ENCODE assay signal across 20 mouse cellular contexts in the genomic region with DNA sequence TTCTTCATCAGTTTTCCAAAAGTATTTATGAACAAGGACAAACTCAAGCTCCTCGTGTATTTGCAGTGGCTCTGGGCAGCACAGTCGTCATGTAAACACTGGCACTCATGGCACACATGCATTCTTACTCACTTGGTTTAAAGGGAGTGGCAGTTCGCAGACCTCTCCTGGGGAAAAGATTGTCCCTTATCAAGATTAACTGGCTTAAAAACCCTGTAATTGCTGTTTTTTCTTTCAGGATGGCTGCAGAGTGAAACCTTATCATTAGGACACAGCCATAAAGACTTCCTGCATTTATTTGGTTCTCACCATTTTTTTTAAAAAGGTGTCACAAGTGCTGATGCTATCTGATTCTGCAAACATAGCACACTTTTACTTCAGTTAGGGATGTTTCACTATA.
DNase-seq lines count a peak whose midpoint lies in the region; ATAC-seq and TF ChIP-seq lines count a peak whose summit lies in the region.
"Had no signal": no experiment of that assay in that cellular context is flagged by ENCODE, and none has a peak within 500 bp of the region (broad histone marks: within the 10 kb centered on the region; RNA-seq: fewer than 3 reads in every experiment).

No protein-coding gene starts in this region.

- H3K36me3 ChIP-seq in lung, postnatal 0 days (ENCODE audit: insufficient read depth, low read length): no peaks in the 10 kb centered on the region
- H3K36me3 ChIP-seq in liver, embryonic 16.5 days (ENCODE audit: control insufficient read depth, insufficient read depth): no peaks in the 10 kb centered on the region
- H3K36me3 ChIP-seq in stomach, postnatal 0 days (ENCODE audit: control insufficient read depth, insufficient read depth, low read length): no peaks in the 10 kb centered on the region
- no peaks in the 10 kb centered on the region for H3K36me3 ChIP-seq in kidney, embryonic 15.5 days
- H3K36me3 ChIP-seq: hindbrain, embryonic 10.5 days; lung, embryonic 15.5 days; midbrain, embryonic 13.5 days had no signal

- TF ChIP-seq CTCF in lung, postnatal 0 days (IDR thresholded peaks at IDR 0.05): no peak
- no peak for TF ChIP-seq CTCF in stomach, postnatal 0 days (IDR thresholded peaks at IDR 0.05; ENCODE audit: low read depth)

- H3K27ac ChIP-seq in lung, postnatal 0 days (ENCODE audit: low read length): no peak overlapping the region
- H3K27ac ChIP-seq in liver, embryonic 16.5 days (ENCODE audit: low read length): no peak overlapping the region
- no peak overlapping the region for H3K27ac ChIP-seq in stomach, postnatal 0 days (replicated peaks)
- H3K27ac ChIP-seq in kidney, embryonic 15.5 days: no peak overlapping the region
- H3K27ac ChIP-seq: hindbrain, embryonic 10.5 days; lung, embryonic 15.5 days; macrophage; midbrain, embryonic 13.5 days had no signal

- H3K4me1 ChIP-seq in lung, postnatal 0 days (ENCODE audit: insufficient read depth, low read depth, low read length): no peaks in the 10 kb centered on the region
- no peaks in the 10 kb centered on the region for H3K4me1 ChIP-seq in liver, embryonic 16.5 days (ENCODE audit: control insufficient read depth, low read depth, low read length)
- H3K4me1 ChIP-seq in stomach, postnatal 0 days (replicated peaks; ENCODE audit: control insufficient read depth, insufficient read depth): no peaks in the 10 kb centered on the region
- H3K4me1 ChIP-seq in kidney, embryonic 15.5 days: no peaks in the 10 kb centered on the region
- H3K4me1 ChIP-seq: hindbrain, embryonic 10.5 days; lung, embryonic 15.5 days; midbrain, embryonic 13.5 days had no signal

- 25% methylated on average over 3 of the region's 3 CpGs for WGBS in lung, postnatal 0 days
- WGBS in liver, embryonic 16.5 days (ENCODE audit: insufficient replicate concordance): 23% methylated on average over 3 of the region's 3 CpGs
- 33% methylated on average over 3 of the region's 3 CpGs for WGBS in stomach, postnatal 0 days
- WGBS in kidney, embryonic 15.5 days: 46% methylated on average over 3 of the region's 3 CpGs

- H3K4me3 ChIP-seq in lung, postnatal 0 days (ENCODE audit: low read depth, low read length): no peak overlapping the region
- no peak overlapping the region for H3K4me3 ChIP-seq in liver, embryonic 16.5 days (ENCODE audit: low read depth, low read length)
- no peak overlapping the region for H3K4me3 ChIP-seq in stomach, postnatal 0 days (ENCODE audit: low read depth, low read length)
- no peak overlapping the region for H3K4me3 ChIP-seq in kidney, embryonic 15.5 days (replicated peaks)
- H3K4me3 ChIP-seq: hindbrain, embryonic 10.5 days; lung, embryonic 15.5 days; midbrain, embryonic 13.5 days had no signal

- DNase-seq in lung, postnatal 0 days (ENCODE audit: low spot score): peak; percentile 9
- no peak for DNase-seq in lung, postnatal 14 days
- peak; percentile 13 for DNase-seq in liver
- DNase-seq in stomach, postnatal 0 days (ENCODE audit: low spot score): peak; percentile 14
- no peak for DNase-seq in spleen, postnatal 14 days (ENCODE audit: low spot score in 2 of 2)
- DNase-seq: adrenal gland, postnatal 10 days; cerebellum, adult 8-10 months; cerebellum, postnatal 36 days; forebrain, postnatal 0 days; gastrocnemius, postnatal 36 days; kidney, adult 11 months; kidney, postnatal 4 days; right cerebral cortex, postnatal 14 days had no signal

- no peak overlapping the region for H3K4me2 ChIP-seq in lung, postnatal 0 days (replicated peaks; ENCODE audit: low read depth, low read length)
- H3K4me2 ChIP-seq in liver, embryonic 16.5 days (ENCODE audit: low read depth, low read length): peak overlapping the region; percentile 15; the same call in 1 of the 2 replicates
- H3K4me2 ChIP-seq in stomach, postnatal 0 days (replicated peaks; ENCODE audit: low read depth): no peak overlapping the region
- no peak overlapping the region for H3K4me2 ChIP-seq in kidney, embryonic 15.5 days
- H3K4me2 ChIP-seq: lung, embryonic 15.5 days; midbrain, embryonic 13.5 days had no signal

- H3K9ac ChIP-seq in lung, postnatal 0 days (replicated peaks; ENCODE audit: low read depth): no peak overlapping the region
- no peak overlapping the region for H3K9ac ChIP-seq in liver, embryonic 16.5 days (ENCODE audit: low read depth, low read length)
- H3K9ac ChIP-seq in stomach, postnatal 0 days (ENCODE audit: low read length): no peak overlapping the region
- no peak overlapping the region for H3K9ac ChIP-seq in kidney, embryonic 15.5 days
- H3K9ac ChIP-seq: forebrain, postnatal 0 days; lung, embryonic 15.5 days; midbrain, embryonic 13.5 days had no signal

- no peaks in the 10 kb centered on the region for H3K27me3 ChIP-seq in lung, postnatal 0 days (replicated peaks; ENCODE audit: insufficient read depth, low read length)
- H3K27me3 ChIP-seq in liver, embryonic 16.5 days (ENCODE audit: control insufficient read depth, insufficient read depth, low read depth, low read length): no peaks in the 10 kb centered on the region
- no peaks in the 10 kb centered on the region for H3K27me3 ChIP-seq in stomach, postnatal 0 days (ENCODE audit: control insufficient read depth, insufficient read depth, low read length)
- peaks cover 19% of the 10 kb centered on the region; the same call in 1 of the 2 replicates for H3K27me3 ChIP-seq in kidney, embryonic 15.5 days
- H3K27me3 ChIP-seq: lung, embryonic 15.5 days had no signal

- no peaks in the 10 kb centered on the region for H3K9me3 ChIP-seq in lung, postnatal 0 days (ENCODE audit: low read length)
- no peaks in the 10 kb centered on the region for H3K9me3 ChIP-seq in liver, embryonic 16.5 days (replicated peaks; ENCODE audit: control insufficient read depth, low read length)
- no peaks in the 10 kb centered on the region for H3K9me3 ChIP-seq in stomach, postnatal 0 days (ENCODE audit: control insufficient read depth, low read length)
- H3K9me3 ChIP-seq in kidney, embryonic 15.5 days (replicated peaks): no peaks in the 10 kb centered on the region
- H3K9me3 ChIP-seq: hindbrain, embryonic 10.5 days; lung, embryonic 15.5 days; midbrain, embryonic 13.5 days had no signal

- TF ChIP-seq EP300 in lung, postnatal 0 days (IDR thresholded peaks at IDR 0.05): no peak
- TF ChIP-seq EP300 in stomach, postnatal 0 days (optimal IDR thresholded peaks at IDR 0.05): no peak

- peak; percentile 40; the same call in 1 of the 2 replicates for ATAC-seq in lung, postnatal 0 days
- ATAC-seq in liver, embryonic 16.5 days (ENCODE audit: low read depth): peak; percentile 73
- no peak for ATAC-seq in stomach, postnatal 0 days (ENCODE audit: low FRiP score, low TSS enrichment)
- no peak for ATAC-seq in cerebellum, adult (ENCODE audit: insufficient number of reproducible peaks, low FRiP score, low TSS enrichment)
- no peak for ATAC-seq in kidney, embryonic 15.5 days (replicated peaks; ENCODE audit: low FRiP score)
- ATAC-seq: forebrain, postnatal 0 days; midbrain, embryonic 13.5 days had no signal

Comparison
In these comparisons a context has a peak if more than half of its experiments do, and no peak if none do; other contexts are left out.
1. DNase-seq: peak in lung, postnatal 0 days (single experiment), liver (single experiment) and stomach, postnatal 0 days (single experiment); none in lung, postnatal 14 days (single experiment) and spleen, postnatal 14 days (0 of 2).
2. ATAC-seq: peak in lung, postnatal 0 days (single experiment) and liver, embryonic 16.5 days (single experiment); none in stomach, postnatal 0 days (single experiment), cerebellum, adult (single experiment) and kidney, embryonic 15.5 days (single experiment).